Mouse (Mus musculus) ZHBTc4 (cell line): ENCODE data around the gene Gabbr2.
A peak's percentile ranks its signal among the peaks of the same experiment; 100 is the strongest.

Experiments used
- DNase-seq: peaks from one replicate; pipeline ENCODE4 v3.0.0-alpha.2; 2011; ENCODE audit warnings: low read depth, low spot score

The Gabbr2 gene

DNA sequence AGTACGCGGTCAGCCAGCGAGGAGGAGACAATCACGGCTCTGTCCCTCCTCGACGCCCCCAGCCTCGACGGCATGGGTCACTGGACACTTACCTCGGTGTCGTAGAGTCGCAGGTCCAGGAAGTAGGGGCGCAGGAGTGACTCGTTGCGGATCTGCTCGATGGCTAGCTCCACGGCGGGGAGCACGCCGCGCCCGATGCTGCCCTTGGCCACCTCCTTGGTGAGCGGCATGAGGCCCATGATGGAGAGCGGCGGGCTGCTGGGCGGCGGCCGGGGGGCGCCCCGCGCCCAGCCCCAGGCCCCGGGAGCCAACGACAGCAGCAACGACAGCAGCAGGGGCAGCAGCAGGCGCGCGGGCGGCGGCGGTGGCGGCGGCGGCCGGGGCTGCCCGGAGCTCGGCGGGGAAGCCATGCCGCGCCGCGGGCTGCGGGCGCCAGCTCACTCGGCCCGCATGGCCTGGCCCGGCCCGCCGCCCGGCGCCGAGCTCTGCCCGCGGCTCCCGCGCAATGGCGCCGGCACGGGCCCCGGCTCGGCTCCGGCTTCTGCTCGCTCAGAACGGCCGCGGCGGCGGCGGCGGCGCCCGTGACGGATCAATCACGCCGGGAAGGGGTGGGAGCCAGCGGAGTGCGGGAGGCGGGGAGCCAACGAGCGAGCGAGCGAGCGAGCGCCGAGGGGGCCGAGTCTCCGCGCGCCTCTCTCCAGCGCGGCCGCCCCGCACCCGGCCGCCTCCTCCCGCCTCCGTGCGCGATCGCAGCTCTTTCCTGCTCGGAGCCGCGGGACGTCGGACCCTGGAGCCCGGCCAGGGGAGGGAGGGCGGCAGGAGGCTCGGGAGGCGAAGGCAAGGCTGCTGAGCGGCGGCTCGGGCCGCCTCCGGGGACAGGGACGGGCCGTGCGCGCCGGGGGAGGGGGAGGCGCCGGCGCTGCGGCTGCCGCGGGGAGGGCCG, at the start of gene Gabbr2:
Gene Gabbr2, minus strand, starts transcription at position 858 of the 943 bp plus-strand sequence.
- DNase-seq: peak; percentile 30

DNA sequence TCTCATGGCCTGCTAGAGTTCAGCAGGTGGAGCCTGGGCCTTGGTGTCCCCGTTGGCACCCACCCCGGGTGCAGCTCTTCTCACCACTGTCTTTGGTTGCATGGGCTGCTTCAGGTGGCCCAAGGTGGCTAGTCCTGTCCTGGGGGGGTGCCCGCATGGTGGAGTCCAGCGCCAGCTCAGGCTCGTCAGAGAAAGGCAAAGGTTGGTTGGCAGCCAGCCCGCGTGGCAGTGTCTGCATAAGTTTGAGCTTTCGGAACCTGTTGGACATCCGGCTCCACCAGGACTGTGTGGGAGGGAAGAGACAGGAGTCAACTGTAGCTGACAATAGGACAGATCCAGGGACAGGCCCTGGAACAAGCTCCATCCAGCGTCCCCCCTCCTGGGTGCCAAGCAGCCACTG, 47.9 kb upstream of the Gabbr2 start:
- no peak for DNase-seq

DNA sequence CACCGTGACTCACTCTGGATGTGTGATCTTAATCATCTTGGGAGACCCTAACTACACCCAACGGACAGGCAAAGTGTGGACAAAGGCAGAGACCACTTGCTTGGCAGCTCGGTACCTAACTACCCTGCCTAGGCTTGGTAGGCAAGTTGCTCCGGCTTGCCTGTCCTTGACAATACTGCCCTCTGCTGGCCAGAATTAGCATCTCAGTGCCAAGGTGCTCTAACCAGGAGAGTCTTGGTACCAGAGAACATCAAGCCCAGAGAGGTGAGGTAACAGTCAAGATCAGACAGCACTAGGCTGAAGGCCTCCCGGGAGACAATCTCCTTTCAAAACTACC, 45.6 kb upstream of the Gabbr2 start:
- DNase-seq: peak; percentile 84

DNA sequence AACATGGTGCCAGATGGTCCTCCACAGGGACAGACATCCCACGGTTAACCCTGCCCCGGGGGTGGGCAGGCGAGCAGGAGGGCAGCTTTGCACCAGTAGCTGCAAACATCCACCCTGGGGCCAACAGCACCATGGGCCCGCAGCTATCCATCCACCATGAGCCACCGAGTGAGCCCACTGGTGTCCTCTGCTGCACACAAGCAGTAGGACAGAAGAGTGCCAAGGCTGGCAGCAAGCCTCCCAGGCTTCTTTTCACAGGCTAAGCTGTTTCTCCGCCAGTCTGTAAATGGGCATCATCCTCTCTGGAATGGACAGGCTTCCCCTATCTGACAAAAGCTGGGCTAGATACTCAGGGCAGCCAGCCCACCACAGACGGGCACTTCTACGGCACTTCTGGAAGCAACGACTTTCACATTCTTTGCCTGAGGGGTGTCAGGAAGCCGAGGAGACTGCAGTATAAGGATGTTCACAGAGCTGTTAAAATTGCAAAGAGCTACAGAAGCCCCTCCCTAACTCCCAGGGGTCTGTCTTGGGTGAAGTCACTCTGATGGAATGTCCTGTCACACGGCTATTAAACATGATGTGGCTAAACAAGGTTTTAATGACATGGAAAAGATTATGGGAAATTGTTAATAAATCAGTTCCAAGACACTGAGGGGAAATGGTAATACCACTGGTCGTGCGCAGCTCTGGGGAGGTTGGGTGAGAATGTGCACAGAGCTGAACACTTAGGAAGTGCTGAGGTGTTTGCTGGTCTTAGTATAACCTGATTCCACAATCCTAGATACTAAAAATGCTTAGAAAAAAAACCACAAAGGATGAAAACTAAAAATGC, 45.0 kb upstream of the Gabbr2 start:
- DNase-seq: no peak

DNA sequence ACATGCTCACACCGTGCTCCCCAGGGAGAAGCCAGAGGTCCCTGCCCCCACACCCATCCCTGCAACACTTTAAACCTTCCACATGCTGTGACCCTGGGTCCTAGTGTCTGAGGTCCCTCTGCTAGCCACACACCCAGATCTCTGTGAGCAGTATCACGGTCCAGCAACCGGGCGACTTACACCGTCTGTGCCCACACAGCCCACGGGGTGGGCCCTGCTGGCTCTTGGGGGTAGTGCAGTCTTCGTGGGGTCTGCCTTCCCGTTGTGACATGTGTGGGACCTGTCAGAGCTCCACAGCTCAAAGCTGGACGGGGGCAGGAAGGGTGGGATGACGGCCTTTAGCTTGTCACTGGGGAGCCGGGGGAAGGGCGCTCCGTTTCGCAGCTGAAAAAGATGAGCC, 43.9 kb upstream of the Gabbr2 start:
- peak; percentile 29 for DNase-seq

DNA sequence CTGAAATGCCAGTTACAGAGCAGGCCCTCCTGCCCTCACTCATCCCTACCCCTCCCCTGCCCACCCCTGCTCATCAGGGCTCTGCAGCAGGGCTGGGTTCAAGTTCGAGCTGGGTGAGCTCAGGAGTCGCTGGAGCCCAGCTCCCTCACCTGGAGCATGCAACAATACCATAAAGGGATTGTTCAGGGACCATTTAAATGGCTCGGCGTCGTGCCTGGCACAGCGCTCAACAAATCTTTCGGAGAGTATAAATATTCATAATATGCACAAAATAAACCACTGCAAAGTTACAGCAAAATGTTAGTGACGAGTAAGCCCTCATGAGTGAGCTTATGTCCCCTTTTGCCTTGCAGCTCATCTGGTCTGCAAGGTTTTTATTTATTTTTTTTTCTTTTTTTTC, 40.5 kb upstream of the Gabbr2 start:
- no peak for DNase-seq

DNA sequence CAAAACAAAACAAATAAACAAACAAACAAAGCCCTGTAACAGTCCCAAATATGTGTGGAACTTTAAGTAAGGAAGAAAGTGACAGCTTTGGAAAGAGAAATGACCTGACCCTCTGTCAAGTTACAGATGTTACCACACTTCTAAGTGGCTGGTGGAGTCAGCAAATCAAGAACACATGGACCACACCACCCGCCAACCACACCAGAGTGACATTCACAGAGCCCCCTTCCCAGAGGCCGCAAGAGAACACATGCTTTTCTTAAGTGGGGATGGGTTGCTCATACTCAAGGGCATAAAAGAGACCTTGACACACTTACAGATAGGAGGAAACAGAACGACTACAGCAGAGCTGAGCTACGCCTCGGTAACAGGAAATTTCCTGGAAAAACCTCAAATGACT, 37.1 kb upstream of the Gabbr2 start:
- DNase-seq: no peak

DNA sequence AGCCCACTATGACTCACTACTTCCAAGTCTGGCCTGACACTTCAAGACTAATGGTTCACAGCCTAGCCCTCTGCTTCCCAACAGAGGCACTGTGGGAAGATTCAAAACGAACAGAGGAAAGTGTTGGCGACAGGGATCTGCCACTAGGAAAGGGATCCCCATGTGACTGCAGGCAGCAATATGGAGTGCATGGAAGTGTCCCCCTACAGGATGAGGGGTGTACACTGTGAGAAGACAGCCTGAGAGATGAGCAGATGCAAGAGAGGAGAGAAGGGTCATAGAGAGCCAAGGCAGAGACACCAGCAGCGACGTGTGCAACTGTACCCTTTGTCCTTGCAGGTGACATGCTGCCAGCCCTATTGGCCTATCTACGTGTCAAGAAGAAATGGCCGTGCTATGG, 32.3 kb upstream of the Gabbr2 start:
- no peak for DNase-seq

DNA sequence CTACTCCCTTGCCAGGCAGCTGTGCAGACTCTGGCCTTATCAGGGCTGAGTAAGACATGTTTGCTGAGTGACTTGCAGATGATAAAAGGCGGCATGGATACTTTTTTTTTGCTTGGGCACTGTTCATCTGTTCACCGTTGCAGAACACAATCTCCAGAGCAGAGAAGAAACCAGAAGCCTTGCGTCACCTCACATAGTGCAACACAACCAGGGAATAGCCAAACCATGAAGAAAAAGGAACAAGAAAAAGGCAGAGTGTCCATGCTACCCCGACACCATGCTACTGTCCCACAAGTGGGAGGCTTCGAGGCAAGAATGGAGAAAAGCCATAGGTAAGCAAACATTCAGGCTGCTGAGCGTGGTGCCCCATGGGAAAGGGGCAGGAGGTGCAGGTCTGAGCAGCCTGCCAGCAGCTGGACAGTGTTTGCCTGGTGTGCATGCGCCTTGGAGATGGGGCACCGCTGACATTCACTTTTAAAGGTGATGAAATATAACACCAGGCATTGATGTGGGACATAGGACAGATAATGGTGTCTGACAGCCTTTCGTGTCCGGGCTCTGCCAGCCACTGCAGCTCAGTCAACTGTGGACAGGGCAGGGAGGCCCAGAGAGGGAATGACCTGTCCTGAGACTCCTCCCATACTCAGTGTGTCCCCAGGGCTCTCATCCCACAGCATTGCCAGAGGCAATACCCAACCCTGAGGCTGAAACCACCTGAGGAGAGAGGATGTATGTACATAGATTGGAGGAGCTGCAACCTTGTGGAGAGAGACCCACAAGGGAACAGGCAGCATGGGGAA, 31.3 kb upstream of the Gabbr2 start:
- DNase-seq: no peak

DNA sequence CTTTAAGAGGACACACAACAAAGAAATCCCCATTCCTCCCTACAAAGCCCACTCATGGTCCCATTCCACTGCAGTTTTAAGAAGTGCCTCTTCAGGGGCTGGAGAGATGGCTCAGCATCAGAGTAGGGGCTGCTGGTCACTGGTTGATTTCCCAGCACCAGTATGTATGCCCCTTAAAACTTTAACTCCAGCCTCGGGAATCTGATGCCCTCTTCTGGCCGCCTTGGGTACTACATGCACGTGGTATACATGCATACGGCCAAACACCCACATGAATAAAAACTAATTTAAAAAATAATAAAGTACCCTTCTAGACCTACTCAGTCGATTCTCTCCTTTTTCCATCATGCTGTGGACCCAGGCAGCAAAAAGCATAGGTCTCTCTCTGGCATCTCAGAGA, 28.9 kb upstream of the Gabbr2 start:
- DNase-seq: peak; percentile 62

DNA sequence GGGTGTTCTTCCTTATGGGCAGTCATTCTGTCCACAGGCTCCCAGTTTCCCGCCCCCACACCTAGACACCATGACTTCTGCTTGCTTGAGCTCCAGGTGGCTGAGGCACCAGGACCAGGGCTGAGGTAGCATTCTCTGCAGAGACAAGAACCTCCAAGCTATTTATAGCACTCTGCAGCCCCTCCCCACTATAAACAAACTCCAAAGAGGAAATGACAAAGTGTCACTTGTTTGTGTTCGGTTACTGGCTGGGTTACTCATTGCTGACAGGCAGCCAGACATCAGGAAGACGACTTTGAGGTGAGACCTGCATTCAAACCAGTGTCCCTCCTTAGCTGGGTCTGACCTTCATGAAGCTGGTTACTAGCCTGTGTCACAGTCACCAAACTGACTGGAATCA, 23.5 kb upstream of the Gabbr2 start:
- no peak for DNase-seq

DNA sequence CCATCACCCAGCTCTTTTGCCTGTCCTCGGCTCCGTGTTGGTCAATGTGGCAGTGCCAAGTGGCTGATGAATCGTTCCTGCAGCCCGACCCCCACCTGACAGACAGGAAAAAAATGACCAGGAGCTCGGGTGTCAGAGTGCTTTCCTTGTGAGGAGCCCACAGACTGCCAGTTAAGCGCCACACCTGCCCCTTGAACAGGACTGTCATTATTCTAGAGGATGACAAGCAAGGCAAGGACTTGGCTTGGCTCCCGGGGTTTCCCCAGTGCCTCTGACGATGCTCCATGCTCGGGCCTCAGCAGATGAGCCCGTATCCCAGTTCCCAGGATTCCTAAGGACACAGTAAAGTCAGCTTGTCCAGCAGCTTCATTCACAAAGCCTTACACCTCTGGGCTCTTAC, 20.8 kb upstream of the Gabbr2 start:
- no peak for DNase-seq

DNA sequence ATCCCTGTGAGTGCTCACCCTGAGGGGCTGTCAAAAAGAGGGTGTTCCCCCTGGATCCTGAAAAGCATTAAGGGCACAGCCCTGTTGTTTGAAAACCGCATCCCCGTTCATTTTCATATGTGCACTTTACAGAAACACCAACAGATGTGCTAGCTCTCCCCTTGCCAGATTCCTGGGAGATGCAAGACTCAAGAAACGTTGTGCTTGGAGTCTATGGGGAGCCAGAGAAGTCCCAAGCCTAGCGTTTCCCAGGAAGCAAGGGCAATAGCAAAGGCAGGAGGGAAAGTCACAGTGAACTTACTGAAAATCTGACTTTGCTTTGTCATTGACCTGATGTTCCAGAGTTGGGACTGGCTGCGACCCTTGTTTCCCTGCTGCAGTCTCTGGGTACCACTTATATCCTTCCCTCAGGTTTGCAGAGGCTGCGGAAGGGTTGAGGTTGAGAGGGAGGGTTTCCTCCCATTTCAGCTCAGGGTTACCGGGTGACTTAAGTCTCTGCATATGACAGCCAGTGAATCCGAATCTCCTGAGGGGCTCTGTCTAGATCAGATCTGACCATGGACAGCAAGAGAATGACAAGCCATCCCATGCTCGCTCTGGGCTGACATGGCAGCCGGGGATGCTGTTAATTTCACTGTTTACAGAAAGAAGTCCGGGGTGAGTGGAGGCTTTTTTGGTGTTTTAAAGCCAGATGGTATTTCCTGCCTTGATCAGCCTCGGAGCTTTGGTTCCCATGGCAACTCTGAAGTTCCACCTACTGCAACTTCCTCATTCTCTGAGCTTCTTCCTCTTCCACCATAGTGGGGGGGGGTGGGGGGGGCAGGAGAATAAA, 18.9 kb upstream of the Gabbr2 start:
- no peak for DNase-seq

DNA sequence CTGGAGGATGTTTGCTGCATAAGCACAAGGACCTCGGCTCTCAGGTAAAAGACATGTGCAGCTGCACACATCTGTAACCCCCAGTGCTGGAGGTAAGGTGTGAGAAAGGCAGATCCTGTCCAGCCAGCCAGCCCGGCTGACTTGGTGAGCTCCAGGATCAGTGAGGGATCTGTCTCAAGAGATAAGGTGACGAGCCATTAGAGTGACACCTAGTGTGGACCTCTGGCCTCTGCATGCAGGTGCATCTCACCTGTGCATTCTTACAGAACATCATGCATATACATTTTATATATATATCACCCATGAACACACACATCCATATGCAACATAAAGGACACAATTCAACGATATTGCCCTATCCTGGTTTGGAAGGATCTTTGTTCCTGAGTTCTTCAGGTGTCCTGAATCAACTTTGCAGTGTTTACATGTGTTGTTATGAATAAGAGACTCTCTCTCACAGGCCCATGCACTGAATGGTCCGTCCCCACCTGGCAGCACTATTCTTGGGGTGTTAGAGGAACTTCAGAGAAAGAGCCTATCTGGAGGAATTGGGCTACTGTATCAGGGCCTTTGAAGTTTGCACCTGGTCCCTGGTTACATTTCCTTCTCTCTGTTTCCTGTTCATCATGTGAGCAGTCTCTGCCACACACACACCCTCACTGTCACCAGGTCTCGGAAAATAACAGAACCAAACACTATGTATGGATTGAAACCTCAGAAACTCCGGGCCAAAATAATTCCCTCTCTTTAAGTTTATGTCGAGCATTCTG, 9.1 kb upstream of the Gabbr2 start:
- no peak for DNase-seq

DNA sequence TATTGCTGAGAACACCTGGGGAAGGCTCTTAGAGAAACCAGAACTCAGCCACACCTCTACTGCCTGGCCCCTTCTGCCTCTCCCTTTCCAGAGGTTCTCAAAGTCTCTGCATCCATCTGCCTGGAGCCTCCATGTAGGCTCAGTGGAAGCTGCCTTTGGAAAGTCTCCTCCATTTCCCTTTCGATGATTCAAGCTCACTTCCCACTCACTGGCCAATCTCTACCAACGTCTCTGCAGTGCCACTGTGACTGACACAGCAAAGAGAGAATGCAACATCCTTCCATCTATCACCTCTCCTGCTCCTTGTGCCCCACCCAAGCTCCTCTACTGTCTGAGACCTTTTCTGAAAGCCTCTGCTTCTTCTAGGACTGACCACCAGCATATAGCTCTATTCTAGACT, 6.3 kb upstream of the Gabbr2 start:
- DNase-seq: no peak

DNA sequence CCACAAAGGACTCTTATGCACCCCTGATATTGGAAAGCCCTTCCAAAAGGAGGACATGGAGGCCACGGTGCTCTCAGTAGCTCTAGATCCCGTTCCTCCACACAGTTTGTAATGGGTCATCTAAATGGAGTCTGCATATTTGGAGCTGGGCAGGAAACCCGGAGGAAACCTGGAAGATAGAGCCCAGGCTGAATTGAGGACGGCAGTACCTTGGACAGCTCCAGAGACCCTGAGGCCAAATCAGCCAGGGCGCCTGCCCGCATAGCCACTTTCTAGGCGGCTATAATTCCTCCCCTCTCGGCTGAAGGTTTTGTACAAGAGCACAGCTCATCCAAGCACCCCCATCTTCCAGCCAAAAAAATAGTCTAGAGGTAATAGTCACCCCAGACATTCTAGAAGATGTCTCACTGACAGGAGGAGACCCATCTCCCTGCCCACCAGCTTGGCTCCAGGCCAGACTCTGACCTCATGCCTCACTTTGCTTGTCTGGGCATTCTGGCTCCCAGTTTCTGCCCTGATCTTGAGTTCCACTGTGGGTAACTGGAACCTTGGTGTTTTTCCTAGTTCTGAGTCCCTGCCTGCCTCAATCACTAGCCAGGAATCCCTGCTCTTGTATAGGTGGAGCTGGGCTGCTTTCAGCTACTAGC, 1.3 kb upstream of the Gabbr2 start:
- peak; percentile 77 for DNase-seq

DNA sequence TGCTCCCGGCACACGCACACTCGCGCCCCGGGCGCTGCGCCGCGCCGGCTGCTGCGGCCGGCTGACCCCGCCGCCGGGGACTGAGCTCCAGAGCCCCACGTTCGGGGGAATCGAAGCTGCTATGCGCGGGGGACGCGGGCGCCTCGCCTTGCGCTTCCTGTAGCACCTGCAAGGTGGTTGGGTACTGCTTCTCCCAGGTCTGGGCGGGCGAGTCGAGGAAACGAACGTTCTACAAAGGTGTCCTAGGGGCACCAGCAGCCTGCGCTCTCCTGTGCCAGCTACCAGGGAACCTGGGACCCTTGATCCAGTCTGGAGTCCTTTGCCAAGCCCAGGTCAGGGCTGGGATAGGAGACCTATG, 265 bp upstream of the Gabbr2 start:
- peak; percentile 32 for DNase-seq

DNA sequence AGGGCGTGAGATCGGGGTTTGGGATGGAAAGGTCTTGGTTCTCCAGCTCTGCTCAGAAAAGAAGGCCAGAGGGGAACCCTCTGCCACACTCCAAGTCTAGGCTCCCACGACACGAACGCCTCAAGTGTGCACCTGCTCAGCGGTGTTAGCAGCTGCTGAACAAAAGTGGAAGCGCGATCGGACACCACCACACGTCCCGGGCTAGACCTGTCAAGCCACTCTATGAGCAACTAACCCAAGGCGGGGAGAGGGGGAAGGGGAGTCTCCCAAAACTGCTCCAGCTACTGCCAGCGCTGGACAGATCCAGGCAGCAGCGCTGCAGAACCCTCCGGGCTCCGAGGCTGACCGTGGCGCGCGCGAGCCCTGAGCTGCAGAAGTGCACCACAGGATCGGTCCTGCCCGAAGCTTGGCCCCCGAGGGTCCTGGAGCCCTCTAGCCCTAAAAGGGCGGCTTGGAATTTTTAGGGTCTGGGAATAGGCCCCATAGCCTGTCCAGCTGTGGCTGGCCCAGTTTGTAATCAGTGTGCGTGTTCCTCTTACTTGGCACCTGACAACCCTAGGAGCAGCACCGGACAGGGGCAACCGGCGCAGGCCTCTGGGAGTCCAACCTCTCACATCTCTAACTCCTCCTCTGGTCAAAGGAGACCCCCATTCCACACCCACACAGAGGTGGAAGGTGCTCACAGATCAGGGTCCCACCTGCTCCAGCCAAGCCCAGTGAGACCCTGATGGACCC, 1.2 kb downstream of the Gabbr2 start:
- peak; percentile 59 for DNase-seq

DNA sequence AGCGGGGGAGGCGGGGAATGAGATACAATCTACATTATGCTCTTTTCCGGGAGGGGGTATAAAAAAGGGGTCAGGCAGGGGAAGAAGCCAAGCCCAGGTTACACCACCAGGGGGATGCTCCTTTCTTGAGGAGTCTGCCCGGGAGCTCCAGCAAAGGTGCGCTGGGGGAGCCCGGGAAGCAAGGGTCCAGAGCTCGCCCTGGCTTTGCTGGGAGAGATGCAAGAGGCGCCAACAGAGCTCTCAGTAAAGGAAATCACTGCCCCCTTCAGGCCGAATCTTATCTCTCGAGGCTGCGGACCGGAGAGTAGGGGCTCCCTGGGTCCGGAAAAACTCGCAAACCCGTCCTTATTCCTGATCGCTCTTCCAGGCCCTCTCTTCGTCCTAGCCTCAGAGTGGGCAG, 1.8 kb downstream of the Gabbr2 start:
- DNase-seq: peak; percentile 73
